Mouse (Mus musculus): ENCODE data around the gene Tspear.
"Not testable (repeated sequence)": the region's sequence is repeated elsewhere in the genome, so short reads cannot be mapped to it uniquely, and the experiment has no call there.

The Tspear gene

GRCm38 (mm10) chr10:77787876-77788275, 101.5 kb downstream of the Tspear start, which contains the start of gene Gm7137:
Gene Gm7137, minus strand, starts transcription at chr10:77788200.
- peak in 1 of 2 experiments; percentile 16 for DNase-seq (ENCODE audit: low spot score in 2 of 2)

- DNase-seq (ENCODE audit: low spot score in 2 of 2): no peak
Observed at GRCm38 (mm10) chr10:77788621-77789020, 102.3 kb downstream of the Tspear start.

GRCm38 (mm10) chr10:77794976-77795375, 108.6 kb downstream of the Tspear start, which contains the start of gene Gm9639:
Gene Gm9639, minus strand, starts transcription at chr10:77795076.
- no peak for DNase-seq (ENCODE audit: low spot score in 2 of 2)

GRCm38 (mm10) chr10:77797677-77798076, 111.3 kb downstream of the Tspear start:
- DNase-seq (ENCODE audit: low spot score in 2 of 2): no peak

GRCm38 (mm10) chr10:77798164-77798920, 112.0 kb downstream of the Tspear start:
- not testable (repeated sequence) for DNase-seq (ENCODE audit: low spot score in 2 of 2)

GRCm38 (mm10) chr10:77798921-77799508, 112.6 kb downstream of the Tspear start, which contains the start of gene Gm19668:
Gene Gm19668, minus strand, starts transcription at chr10:77799133.
- DNase-seq (ENCODE audit: low spot score in 2 of 2): no peak

GRCm38 (mm10) chr10:77804095-77804494, 117.7 kb downstream of the Tspear start:
- DNase-seq (ENCODE audit: low spot score in 2 of 2): no peak

GRCm38 (mm10) chr10:77811743-77812142, 125.4 kb downstream of the Tspear start, which contains the start of gene Gm9507:
Gene Gm9507, minus strand, starts transcription at chr10:77811843.
- DNase-seq (ENCODE audit: low spot score in 2 of 2): peak in 1 of 2 experiments; percentile 2

- DNase-seq (ENCODE audit: low spot score in 2 of 2): no peak
Observed at GRCm38 (mm10) chr10:77814382-77814781, 128.0 kb downstream of the Tspear start, which contains the start of gene Gm2696. Gene Gm2696, plus strand, starts transcription at chr10:77814682.

GRCm38 (mm10) chr10:77815514-77815913, 129.1 kb downstream of the Tspear start:
- no peak for DNase-seq (ENCODE audit: low spot score in 2 of 2)

GRCm38 (mm10) chr10:77818523-77818922, 132.2 kb downstream of the Tspear start:
- no peak for DNase-seq (ENCODE audit: low spot score in 2 of 2)

- DNase-seq (ENCODE audit: low spot score in 2 of 2): no peak
Observed at GRCm38 (mm10) chr10:77819203-77819602, 132.8 kb downstream of the Tspear start.

GRCm38 (mm10) chr10:77826951-77827350, 140.6 kb downstream of the Tspear start, which contains the start of gene Krtap10-4:
Gene Krtap10-4, minus strand, starts transcription at chr10:77827095.
- no peak for DNase-seq (ENCODE audit: low spot score in 2 of 2)

GRCm38 (mm10) chr10:77835647-77836046, 149.3 kb downstream of the Tspear start, which contains the start of gene Krtap10-10:
Gene Krtap10-10, plus strand, starts transcription at chr10:77835947.
- DNase-seq (ENCODE audit: low spot score in 2 of 2): no peak

- DNase-seq (ENCODE audit: low spot score in 2 of 2): no peak
Observed at GRCm38 (mm10) chr10:77839006-77839405, 152.6 kb downstream of the Tspear start.

GRCm38 (mm10) chr10:77846503-77846902, 160.1 kb downstream of the Tspear start, which contains the start of gene Gm36176:
Gene Gm36176, plus strand, starts transcription at chr10:77846803.
- no peak for DNase-seq (ENCODE audit: low spot score in 2 of 2)

GRCm38 (mm10) chr10:77846961-77847360, 160.6 kb downstream of the Tspear start:
- no peak for DNase-seq (ENCODE audit: low spot score in 2 of 2)

GRCm38 (mm10) chr10:77847538-77847937, 161.2 kb downstream of the Tspear start:
- no peak for DNase-seq (ENCODE audit: low spot score in 2 of 2)

- no peak for DNase-seq (ENCODE audit: low spot score in 2 of 2)
Observed at GRCm38 (mm10) chr10:77852559-77852958, 166.2 kb downstream of the Tspear start, which contains the start of gene Gm10318. Gene Gm10318, plus strand, starts transcription at chr10:77852859.

GRCm38 (mm10) chr10:77861675-77862074, 175.3 kb downstream of the Tspear start, which contains the start of gene Gm3285:
Gene Gm3285, plus strand, starts transcription at chr10:77861975.
- DNase-seq (ENCODE audit: low spot score in 2 of 2): no peak

GRCm38 (mm10) chr10:77864067-77864761, 177.8 kb downstream of the Tspear start:
- no peak for DNase-seq (ENCODE audit: low spot score in 2 of 2)

- no peak for DNase-seq (ENCODE audit: low spot score in 2 of 2)
Observed at GRCm38 (mm10) chr10:77864762-77865143, 178.4 kb downstream of the Tspear start.
